Mouse (Mus musculus): ENCODE measurements at regions not wholly inside any gene's neighbourhood (a gene's known extent, or its start where the extent isn't known, plus 50 kb on each side); places are given as distances from the start of the nearest gene placed in this dataset.

GRCm38 (mm10) chr8:93591608-93592301, 56.1 kb upstream of the Ces5a start:
- peak; percentile 5 for DNase-seq (ENCODE audit: low read depth)

GRCm38 (mm10) chr8:93592302-93592651, 56.6 kb upstream of the Ces5a start:
- no peak for DNase-seq (ENCODE audit: low read depth)

DNA sequence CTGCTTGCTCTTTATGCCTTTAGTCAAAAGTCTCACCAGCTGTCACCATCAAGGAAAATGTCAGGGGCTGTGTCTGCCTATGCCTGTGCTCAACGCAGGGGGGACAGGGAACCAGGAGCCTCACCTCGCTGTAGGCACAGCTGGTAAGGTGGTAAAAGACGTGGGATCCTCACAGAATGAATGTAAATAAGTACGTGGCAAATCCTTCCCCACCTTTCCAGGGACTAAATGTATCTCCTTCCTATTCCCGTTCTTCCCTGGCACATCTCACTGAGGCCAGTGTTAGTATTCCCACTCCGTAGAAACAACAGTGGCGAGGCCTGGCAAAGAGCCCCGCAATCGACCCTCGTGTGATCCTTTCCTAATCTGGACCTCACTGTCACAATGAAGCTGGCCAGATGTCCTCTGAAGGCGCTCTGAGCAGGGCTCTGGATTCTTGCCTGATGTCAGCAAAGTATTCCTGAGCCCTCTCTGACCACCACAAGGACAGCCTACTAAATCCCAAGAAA, 63.0 kb upstream of the Ces5a start:
- DNase-seq (ENCODE audit: low read depth): no peak

DNA sequence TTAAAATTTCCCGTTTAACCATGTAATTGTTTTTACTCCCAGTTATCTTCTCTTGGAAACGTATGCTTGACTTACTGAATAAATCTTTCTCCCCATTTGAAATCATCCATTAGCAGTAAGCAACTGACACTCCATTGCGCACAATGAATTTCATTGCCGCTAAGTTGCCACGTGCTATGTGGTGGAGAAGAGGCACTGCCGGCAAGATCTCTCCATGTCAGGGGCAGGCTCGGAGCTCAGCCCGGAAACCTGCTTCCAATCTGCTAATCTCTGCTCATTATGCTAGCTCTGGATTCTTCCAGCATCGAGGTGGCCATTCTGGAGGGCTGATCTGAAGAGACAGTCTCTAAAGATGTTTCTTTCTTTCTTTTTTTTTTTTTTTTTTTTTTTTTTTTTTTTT, 63.7 kb upstream of the Ces5a start:
- DNase-seq (ENCODE audit: low read depth): no peak

DNA sequence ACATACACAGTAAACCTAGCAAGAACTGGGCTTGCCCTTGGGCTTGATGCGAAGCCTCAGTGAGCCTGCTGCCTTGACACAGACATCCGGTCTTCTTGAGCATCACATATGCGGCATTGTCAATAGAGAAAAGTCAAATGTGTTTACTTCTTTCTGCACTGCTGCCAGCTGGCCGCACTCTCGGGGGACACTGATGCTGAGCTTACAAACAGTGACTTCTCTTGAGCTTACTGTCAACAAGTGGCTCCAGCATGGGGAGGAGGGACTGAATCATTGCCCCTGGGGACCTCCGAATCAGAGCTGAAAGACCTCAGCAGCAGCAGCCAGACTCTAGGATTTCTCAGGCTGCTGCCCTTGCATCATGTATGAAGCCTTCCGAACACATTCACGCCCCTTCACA, 64.1 kb upstream of the Ces5a start:
- no peak for DNase-seq (ENCODE audit: low read depth)

DNA sequence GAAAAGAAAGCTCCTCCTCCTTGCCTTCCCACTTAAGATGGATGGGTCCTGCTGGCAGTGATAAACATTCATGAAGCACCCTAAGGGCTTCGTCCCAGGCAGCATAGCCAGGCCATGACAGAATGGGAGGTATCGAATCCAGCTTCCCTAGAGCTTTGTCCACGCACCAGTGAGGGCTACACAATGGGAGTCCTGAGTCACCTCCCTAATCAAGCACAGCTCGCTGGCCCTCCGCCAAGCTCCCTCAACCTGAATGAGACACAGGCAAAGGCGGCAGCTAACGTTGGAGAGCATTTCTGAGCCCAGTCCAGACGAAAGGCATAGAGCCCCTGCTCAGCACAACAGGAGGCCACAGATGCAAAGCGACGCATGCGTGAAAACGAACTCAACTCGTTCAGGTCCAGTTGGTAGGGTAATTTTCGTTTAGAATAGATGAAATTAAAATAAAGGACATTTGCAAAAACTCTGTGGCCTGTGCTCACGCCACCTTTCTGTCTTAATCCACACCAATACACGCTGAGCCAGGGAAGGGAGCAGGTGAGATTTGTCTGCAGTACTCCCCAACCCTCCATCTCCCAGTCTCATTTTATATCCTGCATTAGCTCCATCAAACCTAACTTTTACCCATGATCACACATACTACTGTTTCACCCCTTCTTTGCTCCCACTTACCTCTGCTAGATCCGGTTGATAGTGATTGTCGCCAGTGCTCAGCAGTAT, 91.3 kb upstream of the Ces5a start:
- no peak for DNase-seq (ENCODE audit: low read depth)

GRCm38 (mm10) chr8:93627626-93628025, 92.0 kb upstream of the Ces5a start:
- no peak for DNase-seq (ENCODE audit: low read depth)

GRCm38 (mm10) chr8:93632896-93633295, 97.3 kb upstream of the Ces5a start:
- no peak for DNase-seq (ENCODE audit: low read depth)

GRCm38 (mm10) chr8:93642770-93643169, 107.1 kb upstream of the Ces5a start:
- DNase-seq (ENCODE audit: low read depth): no peak

DNA sequence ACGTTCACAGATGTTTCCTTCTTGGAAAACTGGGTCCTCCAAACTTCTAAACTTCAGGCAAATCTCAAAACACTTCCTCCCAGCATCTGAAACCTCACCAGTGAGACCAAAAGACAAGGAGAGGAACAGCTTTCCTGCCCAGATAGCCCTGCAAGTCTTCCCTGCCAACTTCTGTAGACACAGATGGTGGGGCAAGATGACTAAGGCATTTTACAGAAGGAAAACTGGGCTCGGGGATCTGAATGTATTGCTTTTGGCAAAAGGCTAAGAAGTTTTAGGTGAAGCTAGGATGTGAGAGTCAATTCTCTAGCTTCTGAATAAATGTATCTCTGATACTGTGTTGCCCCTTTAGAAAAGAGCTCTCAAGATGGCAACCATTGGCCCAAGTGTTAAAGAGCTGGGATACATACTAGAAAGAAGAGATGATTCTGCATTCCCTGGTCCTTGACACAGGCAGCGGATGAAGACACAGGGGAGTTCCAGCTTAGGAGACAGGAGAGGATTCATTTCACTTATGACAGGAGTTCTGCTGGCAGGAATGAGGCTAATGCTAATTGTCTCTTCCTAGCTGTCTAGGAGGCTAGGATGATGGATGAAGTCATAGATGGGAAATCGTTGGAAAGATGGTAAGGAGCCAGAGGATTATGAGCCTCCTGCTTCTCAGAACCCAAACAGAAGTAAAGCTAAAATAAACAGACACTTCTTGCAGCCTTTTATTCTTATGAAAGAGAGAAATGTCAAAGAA, 108.0 kb upstream of the Ces5a start:
- DNase-seq (ENCODE audit: low read depth): no peak

DNA sequence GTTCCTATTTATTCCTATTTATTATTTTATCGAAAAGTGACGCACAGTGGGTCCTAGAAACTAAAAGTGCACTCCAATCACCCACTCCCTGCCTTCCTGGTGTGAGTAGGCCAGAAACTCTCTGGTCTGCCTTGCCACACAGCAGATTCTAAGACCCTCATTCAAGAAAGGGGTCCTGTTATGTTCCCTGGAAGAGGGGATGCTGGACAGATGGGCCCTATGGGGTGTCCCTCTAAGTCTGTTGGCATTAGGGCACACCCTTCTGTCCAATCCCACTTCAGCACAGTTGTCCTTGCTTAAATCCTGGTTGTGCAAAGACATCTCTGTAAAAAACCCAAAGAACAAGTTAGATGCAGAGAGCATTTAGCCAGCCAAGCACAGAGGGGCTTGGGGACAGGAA, 117.8 kb upstream of the Ces5a start:
- no peak for DNase-seq (ENCODE audit: low read depth)

DNA sequence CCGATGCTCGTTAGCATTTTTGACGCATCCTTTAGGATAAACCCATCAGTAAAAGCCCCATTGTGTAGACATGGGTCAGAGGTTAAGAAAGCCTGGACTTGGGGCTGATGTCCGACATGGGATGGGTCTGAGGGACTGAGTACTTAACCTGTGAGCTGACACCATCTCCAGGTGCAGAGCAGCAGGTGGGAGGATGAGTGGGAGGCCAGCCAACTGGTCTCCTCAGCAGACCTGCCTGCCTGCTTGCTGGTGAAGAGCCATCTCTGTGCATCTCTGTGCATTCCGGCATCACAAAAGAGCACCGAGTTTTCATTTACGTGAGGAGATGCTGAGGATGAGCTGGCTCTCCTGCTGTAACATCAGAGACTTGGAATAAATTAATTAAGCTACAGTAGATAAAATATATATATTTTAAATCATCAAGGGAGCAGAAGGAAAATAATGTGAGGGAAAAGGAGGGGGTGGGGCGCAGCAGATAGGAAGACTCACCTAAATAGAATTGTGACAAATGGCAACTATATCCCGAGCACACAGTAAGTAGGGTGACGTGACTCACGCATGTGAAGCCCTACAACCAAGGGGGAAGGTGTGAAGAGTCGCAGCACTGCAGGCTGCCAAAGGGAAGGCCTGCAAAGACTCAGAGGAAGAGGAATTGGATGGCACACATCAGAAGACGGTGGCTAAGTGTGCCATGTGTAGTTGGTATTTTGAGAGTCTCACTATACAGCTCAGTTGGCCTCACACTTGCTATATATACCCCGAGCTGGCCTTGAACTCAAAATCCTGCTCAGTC, 118.5 kb upstream of the Ces5a start:
- DNase-seq (ENCODE audit: low read depth): no peak

- no peak for DNase-seq (ENCODE audit: low read depth)
Measured at GRCm38 (mm10) chr8:93655752-93656151, 120.1 kb upstream of the Ces5a start.

DNA sequence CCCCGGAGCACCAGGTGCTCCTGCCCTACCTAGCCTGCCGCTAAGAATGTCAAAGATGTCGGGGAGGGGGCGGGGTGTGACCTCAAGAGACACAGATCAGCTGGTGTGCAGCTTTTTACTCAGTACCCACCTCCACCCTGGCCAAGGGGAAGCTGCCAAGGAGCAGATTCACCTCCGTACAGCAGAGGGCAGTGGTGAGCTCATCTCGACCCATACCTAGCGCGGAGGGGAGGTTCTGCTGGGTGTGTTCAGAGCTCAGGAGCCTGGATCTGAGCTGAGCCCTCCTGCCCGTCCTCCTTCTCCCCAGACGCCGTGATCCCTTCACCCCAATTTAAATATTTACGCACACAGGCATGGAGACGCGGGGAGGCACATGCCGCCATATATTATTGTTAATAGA, 126.1 kb upstream of the Ces5a start:
- no peak for DNase-seq (ENCODE audit: low read depth)

- DNase-seq (ENCODE audit: low read depth): no peak
Measured at GRCm38 (mm10) chr8:93662219-93662618, 126.6 kb upstream of the Ces5a start.

- no peak for DNase-seq (ENCODE audit: low read depth)
Measured at GRCm38 (mm10) chr8:93663851-93664250, 128.2 kb upstream of the Ces5a start.

DNA sequence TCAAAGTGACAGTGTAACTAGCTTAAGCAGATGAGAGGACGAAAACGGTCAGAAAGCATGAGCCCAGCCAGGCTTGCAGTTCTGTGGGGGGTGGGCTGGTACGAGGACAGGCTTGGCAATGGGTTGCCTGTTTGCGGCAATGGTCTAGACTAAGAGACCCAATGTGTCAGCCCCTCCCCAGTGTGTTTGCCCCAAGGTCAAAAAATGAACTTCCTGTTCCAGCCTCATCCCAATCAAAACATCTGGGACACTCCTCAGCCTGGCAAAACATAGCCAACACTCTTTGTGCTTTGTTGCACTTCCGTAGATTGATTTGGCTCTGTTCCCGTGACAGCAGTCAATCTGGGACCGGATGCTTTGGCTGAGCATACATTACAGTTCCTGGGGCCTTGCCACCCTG, 132.7 kb upstream of the Ces5a start:
- no peak for DNase-seq (ENCODE audit: low read depth)

- DNase-seq (ENCODE audit: low read depth): no peak
Measured at GRCm38 (mm10) chr8:93674721-93675120, 135.0 kb upstream of the Gnao1 start.

DNA sequence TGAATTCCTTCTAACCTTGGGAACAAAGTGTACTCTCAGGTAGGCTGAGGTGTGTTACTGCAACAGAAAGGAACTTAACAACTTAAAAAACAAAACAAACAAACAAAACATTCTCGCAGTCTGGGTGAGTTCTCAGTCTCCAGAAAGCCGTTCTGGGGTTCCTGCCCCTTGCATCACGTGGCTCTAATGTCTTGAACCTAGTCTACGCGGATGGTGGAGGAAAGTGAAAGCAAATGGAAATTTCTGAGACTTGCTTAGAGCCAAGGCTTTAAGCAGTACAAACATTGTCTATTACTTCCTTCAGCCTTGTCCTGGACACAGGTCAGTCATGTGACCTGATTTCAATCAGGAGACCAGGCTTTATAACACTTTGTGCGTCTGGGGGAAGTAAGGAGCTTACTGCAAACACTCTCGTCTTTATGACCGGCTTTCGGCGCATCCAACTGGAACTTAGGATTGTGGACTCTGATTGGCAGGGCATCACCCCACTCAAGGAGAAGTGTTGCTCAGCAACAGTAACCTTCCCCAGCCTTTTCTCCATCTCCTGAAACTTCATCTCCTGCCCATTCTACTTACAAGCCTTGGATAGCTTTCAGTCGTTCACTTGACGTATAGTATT, 125.9 kb upstream of the Gnao1 start:
- no peak for DNase-seq (ENCODE audit: low read depth)

DNA sequence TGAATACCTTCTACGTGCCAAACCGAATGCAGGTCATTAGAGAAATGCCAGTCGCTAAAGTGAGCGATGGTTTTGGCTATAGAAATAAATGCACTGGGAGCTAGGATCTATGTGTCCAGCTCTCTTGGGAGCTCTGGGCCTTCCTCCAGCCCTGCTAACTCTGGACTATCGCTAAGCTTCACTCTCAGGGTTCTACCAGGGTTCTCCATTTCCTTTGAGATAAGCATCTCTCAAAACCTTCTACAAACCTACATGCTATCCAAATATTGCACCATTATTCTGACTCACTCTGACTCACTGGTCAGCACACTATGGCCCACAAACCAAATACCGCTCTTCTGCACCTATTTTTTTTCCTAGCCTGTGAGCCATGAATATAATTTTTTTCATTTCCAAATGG, 125.4 kb upstream of the Gnao1 start:
- no peak for DNase-seq (ENCODE audit: low read depth)

GRCm38 (mm10) chr8:93688845-93689244, 120.9 kb upstream of the Gnao1 start:
- DNase-seq (ENCODE audit: low read depth): no peak

All from gonadal fat pad, adult 2 months (tissue).